Mouse (Mus musculus) limb, embryonic 15.5 days (tissue): ENCODE data around the gene Gm42742. TPM values are rescaled to one million over a fixed set of nuclear protein-coding genes. Genes with fewer than 3 reads are reported as not detected.

Experiments
- microRNA-seq: library from miRNA; unstranded; fragments of <30 nt; microRNA quantifications from one replicate; pipeline ENCODE4, GENCODE M21; 2016
- polyA plus RNA-seq: library from polyadenylated mRNA; unstranded; fragments of >200 nt; fragmentation: Nextera tagmentation; extraction: Ambion mirVana; gene quantifications from 2 replicates; pipeline ENCODE4 v1.2.1, GENCODE M21; 2015

Gm42742 gene
- polyA plus RNA-seq, 1 experiment from 2014 or later: 58.2 TPM

Small RNA genes within 50 kb of the gene (microRNA-seq; reads per million reads assigned to microRNA genes)
- gene Gm44343: not detected

Other genes with a start within 250 kb of the Gm42742 start
- gene Ypel3, start 244.1 kb downstream of the Gm42742 start, polyA plus RNA-seq: 117 and 122 TPM in 2 replicates
- gene Tbx6, start 239.6 kb downstream of the Gm42742 start, polyA plus RNA-seq: 0.37 and 0.46 TPM in 2 replicates
- gene Ppp4c, start 228.6 kb downstream of the Gm42742 start, polyA plus RNA-seq: 212 and 227 TPM in 2 replicates
- gene Fam57b, start 223.4 kb downstream of the Gm42742 start, polyA plus RNA-seq: 0.22 and 0.56 TPM in 2 replicates
- gene 4930451I11Rik, start 189.5 kb downstream of the Gm42742 start, polyA plus RNA-seq: not detected in 2 replicates
- gene Doc2a, start 173.7 kb downstream of the Gm42742 start, polyA plus RNA-seq: 0.57 and 0.82 TPM in 2 replicates
- gene Hirip3, start 159.1 kb downstream of the Gm42742 start, polyA plus RNA-seq: 26.7 and 30.1 TPM in 2 replicates
- gene Ino80e, start 158.7 kb downstream of the Gm42742 start, polyA plus RNA-seq: 80.7 and 82.1 TPM in 2 replicates
- gene Taok2, start 136.4 kb downstream of the Gm42742 start, polyA plus RNA-seq: 40.9 and 46.3 TPM in 2 replicates
- gene Tmem219, start 98.2 kb downstream of the Gm42742 start, polyA plus RNA-seq: 31.3 and 35.1 TPM in 2 replicates
- 13.5 and 15.3 TPM in 2 replicates for gene Kctd13, start 92.2 kb downstream of the Gm42742 start, polyA plus RNA-seq
- gene Asphd1, start 71.5 kb downstream of the Gm42742 start, polyA plus RNA-seq: 0.10 TPM in 1 of 2 replicates, not detected in the other
- gene Sez6l2, start 70.5 kb downstream of the Gm42742 start, polyA plus RNA-seq: 0.46 and 0.50 TPM in 2 replicates
- 105 and 119 TPM in 2 replicates for gene Cdipt, start 45.2 kb downstream of the Gm42742 start, polyA plus RNA-seq
- gene Cdiptos, start 45.0 kb downstream of the Gm42742 start, polyA plus RNA-seq: 1.5 and 1.6 TPM in 2 replicates
- gene Mvp, start 6.5 kb downstream of the Gm42742 start, polyA plus RNA-seq: 13.1 and 17.0 TPM in 2 replicates
- 0.63 and 1.8 TPM in 2 replicates for gene Pagr1b, start 4.6 kb downstream of the Gm42742 start, polyA plus RNA-seq
- 46.7 and 85.6 TPM in 2 replicates for gene Pagr1a, start 3.7 kb downstream of the Gm42742 start, polyA plus RNA-seq
- gene Prrt2, start 114 bp upstream of the Gm42742 start, polyA plus RNA-seq: 16.5 and 17.5 TPM in 2 replicates
- 49.8 and 54.8 TPM in 2 replicates for gene Maz, start 5.9 kb upstream of the Gm42742 start, polyA plus RNA-seq
- 90.7 and 96.9 TPM in 2 replicates for gene Kif22, start 21.4 kb upstream of the Gm42742 start, polyA plus RNA-seq
- gene Zg16, start 66.2 kb upstream of the Gm42742 start, polyA plus RNA-seq: not detected in 2 replicates
- gene AI467606, start 70.3 kb upstream of the Gm42742 start, polyA plus RNA-seq: 5.3 and 6.1 TPM in 2 replicates
- gene Qprt, start 101.1 kb upstream of the Gm42742 start, polyA plus RNA-seq: 4.1 and 6.3 TPM in 2 replicates
- 0.81 and 0.84 TPM in 2 replicates for gene Spn, start 116.7 kb upstream of the Gm42742 start, polyA plus RNA-seq
- gene Cd2bp2, start 175.0 kb upstream of the Gm42742 start, polyA plus RNA-seq: 53.6 and 55.1 TPM in 2 replicates
- 24.6 and 25.5 TPM in 2 replicates for gene Tbc1d10b, start 187.4 kb upstream of the Gm42742 start, polyA plus RNA-seq
- gene Mylpf, start 187.8 kb upstream of the Gm42742 start, polyA plus RNA-seq: 422 and 1,232 TPM in 2 replicates
- 37.3 and 38.4 TPM in 2 replicates for gene Zfp553, start 212.0 kb upstream of the Gm42742 start, polyA plus RNA-seq
- 19.6 and 22.7 TPM in 2 replicates for gene Sept1, start 212.0 kb upstream of the Gm42742 start, polyA plus RNA-seq
- gene Zfp771, start 223.2 kb upstream of the Gm42742 start, polyA plus RNA-seq: 69.7 and 71.7 TPM in 2 replicates
- 127 and 138 TPM in 2 replicates for gene Dctpp1, start 239.6 kb upstream of the Gm42742 start, polyA plus RNA-seq